Mouse (Mus musculus): Measurements from ENCODE around the gene Ephb1.

The Ephb1 gene

GRCm38 (mm10) chr9:101956228-101956627 lies 398.3 kb downstream of the Ephb1 start:
- DNase-seq = no peak

- DNase-seq = no peak
These were observed 400.0 kb downstream of the Ephb1 start for GRCm38 (mm10) chr9:101954529-101954928.

DNA sequence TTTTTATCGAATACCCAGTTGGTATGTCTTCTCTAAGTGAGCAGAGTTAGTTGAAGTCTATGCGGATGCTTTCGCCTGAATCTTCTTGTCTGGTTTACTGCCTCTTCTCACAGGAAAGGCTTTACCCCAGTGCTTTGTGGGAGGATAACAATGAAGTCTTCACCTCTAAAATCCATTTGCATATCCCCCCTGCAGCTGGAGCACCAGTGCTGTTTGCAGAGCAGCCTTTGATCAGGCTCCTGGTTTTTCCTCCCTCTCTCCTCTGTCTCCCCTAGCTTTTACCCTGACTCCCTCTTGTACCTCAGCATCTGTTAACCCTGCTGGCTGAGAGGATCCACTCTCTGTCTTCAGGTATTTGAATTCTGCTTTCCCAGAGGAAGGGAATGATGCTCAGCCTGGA lies 404.4 kb downstream of the Ephb1 start:
- no peak for DNase-seq

DNA sequence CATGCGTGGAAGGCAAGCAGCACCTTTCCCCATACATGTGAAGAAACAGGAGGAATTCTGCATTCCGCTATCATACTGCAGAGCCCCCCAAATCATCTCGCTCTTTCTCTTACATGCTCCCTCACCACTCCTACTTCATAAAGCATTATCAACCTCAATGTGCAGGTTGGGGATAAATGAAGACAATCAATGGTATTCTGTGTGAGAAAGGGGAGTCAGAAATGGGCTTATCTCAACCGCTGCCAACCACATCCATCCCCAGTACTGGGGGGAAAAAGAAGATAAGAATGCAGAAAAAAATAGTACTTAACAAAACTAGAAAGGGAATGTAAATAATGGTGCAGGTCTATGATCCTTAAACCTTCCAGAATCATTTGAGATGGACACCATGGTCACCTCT lies 408.7 kb downstream of the Ephb1 start:
- DNase-seq = no peak

DNA sequence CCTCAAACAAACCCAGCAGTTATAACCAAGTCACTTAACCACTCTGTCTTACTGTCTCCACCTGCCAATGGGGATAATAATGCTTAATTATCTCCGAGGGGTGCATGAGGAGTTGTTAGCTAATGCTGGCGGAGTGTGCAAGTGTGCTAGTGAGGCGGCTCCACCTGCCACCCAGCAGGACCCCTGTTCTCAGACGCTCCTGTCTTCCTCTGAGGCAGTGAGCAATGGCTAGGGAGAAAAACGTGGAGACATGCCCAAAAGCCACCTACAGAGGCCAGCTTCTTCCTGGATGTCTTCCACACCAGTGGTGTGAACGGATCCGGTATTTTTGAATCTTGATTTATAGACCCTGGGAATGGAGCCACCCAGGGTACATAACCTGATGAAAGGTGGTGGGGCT lies 409.2 kb downstream of the Ephb1 start:
- DNase-seq = no peak

DNA sequence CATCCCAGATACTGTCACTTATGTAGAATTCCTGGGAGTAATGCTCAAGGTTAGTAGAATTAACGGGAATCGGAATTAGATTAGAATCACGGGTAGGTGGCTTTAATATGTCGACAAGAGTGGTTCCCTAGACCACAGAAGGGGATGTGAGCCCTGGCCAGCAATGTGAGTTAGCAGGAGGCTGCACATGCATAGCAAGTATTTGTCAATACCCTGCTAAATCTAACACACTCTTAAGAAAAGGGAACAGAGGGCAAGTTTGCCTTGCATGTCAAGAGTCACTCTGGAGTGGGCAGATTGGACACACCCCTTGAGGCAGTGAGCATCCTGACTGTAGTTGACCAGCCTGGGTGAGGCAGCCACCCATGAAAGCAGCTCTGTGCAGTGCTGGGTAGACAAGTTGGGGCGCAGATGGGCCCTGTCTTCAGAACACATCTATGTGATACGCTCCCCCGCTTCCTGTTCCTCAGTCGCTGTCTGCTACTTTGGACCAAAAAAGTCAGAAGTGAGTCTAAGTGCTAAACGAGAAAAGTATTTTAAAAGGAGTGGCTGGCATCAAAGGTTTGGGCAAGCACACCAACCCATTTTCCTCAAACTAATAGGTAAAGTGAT lies 412.3 kb downstream of the Ephb1 start:
- no peak for DNase-seq

GRCm38 (mm10) chr9:101940182-101940581 lies 414.3 kb downstream of the Ephb1 start:
- DNase-seq = no peak

GRCm38 (mm10) chr9:101939006-101939405 lies 415.5 kb downstream of the Ephb1 start:
- no peak for DNase-seq

GRCm38 (mm10) chr9:101938066-101938465 lies 416.4 kb downstream of the Ephb1 start:
- DNase-seq = no peak

GRCm38 (mm10) chr9:101934887-101935286 lies 419.6 kb downstream of the Ephb1 start:
- no peak for DNase-seq

DNA sequence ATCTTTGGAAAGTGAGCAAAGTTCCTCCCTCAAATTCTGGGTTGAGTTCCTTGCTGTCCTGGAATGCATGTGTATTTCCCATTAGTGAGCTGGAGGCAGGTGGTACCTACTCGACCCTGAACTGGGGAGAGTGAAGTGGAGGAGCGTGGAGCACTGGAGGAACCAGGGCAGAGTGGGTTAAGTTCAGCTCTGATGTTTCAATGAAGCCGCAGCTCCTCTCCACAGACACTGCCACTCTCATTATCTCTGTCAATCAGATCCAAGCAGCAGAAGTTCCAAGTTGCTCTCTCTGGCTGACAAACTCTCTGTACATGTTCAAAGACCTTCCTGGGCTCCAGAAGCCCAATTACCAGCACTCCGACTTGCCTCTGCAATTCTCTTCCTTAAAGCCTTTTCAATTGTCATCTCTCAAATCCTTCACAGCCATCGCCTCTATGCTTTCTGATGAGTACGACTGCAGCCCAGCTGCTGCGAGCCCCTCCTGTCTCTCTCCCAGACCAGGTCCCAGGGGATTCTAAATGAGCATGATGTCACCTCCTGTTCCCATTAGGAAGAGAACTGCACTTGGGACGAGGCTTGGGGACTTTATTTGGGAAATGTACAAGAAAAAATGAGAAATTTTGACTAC lies 420.4 kb downstream of the Ephb1 start:
- DNase-seq = no peak

DNA sequence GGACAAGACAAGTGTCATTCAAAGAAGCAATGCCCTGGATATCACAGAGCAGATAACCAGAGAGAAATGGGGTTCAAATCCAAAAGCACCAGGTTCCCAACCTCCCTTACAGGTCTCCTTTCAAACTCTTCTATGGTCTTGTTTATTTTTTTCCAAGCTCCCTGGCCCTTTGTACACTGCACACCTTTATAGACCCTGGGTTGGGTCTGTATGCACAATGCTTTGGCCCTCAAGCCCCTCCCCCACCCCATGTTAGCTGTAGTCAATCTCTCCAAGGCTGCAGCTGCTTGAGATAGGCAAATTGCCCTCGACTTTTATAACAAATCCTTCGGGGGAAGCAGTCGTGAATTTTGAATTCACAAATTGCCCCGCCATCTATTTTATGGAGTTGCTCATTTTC lies 429.7 kb downstream of the Ephb1 start:
- no peak for DNase-seq

DNA sequence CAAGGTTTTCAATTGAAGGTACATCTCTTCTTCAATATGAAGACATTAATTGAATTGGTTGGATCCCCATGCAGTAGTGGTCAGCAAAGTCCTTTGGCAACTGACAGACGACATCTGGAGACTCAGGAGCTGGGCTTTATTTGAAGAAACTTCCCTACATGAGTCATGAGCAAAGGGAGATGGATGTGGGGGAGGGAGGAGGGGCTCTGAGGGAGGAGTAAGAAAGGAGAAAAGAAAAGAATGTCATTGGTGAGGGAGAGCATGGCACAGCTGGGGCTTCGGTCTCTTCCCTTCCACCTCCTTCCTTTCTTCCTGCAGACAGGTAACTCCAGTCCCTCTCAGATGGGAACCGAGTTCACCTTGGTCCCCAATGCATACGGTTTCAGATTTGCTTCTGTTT lies 431.6 kb downstream of the Ephb1 start:
- DNase-seq = no peak

DNA sequence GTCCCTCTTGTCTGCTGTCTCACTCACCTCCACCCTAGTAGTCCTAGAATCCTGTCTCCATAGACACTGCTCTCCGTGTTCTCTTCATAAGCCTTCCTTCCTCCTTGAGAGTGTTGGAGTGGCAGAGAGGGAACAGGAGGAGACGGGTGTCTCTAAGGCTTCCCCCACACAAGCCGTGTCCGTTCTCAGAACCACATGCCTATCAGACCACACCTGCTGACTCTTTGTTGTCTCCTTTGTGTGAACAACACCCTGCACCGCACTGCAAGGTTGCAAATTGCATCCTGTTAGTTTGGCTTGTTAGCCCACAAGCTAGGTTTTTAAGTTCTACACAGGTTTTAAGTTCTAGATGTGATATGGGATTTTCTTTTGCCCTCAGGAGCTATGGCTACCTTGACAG lies 435.2 kb downstream of the Ephb1 start:
- DNase-seq = no peak

DNA sequence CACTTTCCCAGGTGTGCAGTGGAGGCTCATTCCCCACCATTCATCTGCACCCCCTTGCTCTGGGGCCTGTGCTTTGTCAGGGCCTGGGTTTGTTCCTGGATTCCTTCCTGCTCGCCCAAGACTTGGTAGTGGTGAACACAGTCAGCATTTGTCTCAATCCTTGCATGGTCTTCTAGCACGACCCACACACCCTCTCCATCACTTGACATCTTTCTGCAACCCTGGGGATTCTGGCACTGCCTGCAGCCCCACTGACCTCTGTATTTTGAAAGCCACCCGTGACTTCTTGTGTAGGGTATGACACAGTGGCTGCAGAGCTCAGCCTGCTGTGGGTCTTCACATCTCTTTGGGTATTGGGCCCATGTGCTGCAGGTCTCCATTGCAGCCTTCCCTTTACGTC lies 435.7 kb downstream of the Ephb1 start:
- no peak for DNase-seq

DNA sequence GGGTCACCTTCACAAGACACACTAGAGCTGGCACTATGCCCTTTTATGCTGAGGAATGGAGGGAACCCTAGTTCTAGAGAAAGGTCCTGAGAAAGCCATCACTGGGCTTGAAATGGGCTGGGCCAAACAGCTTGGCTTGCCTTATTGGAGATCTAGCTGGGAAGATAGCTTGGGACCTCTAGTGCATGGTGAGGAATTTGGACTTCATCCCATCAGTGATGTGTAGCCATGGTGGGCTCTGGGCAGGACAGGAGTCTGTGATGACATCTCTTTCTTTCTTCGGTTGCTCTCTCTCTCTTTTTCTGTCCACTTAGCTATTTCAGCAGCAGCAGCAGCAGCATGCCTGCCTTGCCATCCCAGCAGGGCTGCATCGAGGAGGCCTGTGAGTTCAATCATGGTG lies 439.4 kb downstream of the Ephb1 start:
- DNase-seq = no peak

DNA sequence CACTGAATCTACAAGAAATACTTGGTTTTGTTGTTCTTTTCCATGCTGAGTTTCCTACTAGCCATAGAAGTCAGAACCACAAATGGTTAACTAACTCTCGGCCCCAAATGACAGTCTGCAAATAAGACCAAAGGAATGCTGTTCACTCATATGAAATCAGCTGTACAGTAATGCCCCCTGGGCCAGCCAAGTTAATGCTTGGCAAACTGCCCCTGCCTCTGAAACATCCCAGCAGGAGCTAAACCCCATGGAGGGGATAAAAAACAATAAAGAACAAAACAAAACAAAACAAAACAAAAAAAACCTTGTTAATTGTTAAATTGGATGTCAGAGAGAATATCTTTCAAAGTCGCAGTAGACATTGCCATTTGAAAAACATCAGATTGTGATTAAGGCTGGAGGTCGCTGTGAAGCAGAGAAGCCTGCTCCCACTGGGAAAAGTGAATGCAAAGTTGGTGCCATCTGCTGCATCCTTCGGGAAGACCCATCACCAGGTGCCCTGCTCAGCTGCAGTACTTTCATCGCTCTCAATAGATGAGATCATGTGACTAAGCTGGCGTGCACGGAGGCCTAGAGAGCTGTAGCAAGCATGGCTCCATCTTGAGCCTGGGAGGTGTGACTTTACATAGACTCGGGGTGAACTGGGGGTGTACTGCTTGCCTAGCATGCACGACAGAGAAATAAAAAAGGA lies 443.2 kb downstream of the Ephb1 start:
- peak; percentile 13 for DNase-seq

GRCm38 (mm10) chr9:101909491-101909890 lies 445.0 kb downstream of the Ephb1 start:
- DNase-seq = no peak

- DNase-seq = no peak
These were observed 445.6 kb downstream of the Ephb1 start for GRCm38 (mm10) chr9:101908849-101909248.

- no peak for DNase-seq
These were observed 446.7 kb downstream of the Ephb1 start for GRCm38 (mm10) chr9:101907747-101908255.

DNA sequence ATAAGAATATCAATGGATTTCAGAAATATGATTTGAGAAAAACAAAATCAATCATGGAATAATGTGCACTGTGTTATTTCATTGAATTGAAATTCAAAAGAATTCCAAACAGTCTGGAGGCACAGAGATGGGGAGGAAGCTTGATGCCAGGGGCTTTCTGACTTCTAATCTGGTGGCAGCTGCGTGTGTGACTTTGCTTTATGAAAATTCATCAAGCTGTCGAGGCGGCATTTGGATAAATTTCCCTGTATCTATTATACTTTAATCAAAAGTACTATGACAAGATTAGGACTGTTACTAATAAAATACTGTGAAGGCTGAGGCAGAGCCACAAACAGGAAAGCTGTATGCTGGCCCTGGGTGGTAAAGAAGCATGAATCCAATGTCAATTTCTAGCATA lies 451.1 kb downstream of the Ephb1 start:
- DNase-seq = no peak

GRCm38 (mm10) chr9:101897851-101898250 lies 456.6 kb downstream of the Ephb1 start:
- DNase-seq = no peak

DNA sequence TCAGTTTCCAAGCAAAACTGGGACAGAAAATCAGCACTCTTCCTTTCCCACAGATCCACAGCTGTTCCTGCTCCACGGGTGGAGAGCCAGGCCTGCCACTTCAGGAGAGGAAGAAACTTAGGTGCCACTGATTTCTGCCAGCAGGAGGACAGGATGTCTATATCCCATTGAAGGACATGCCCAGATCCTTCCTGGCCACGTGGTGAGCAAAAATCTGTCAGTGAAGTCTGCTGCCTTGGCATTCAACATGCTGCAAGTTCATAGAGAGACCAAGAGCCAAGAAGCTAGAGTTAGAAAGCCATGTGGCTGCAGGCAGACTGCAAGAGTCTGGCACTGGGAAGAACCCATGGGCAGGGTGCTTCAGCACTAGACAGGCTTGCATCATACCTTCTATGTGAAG lies 471.2 kb downstream of the Ephb1 start:
- no peak for DNase-seq

Data from kidney, postnatal 14 days (tissue).